Mouse (Mus musculus) R1 (cell line): ENCODE data around the gene Tmem121.
"Not testable (repeated sequence)": the region's sequence is repeated elsewhere in the genome, so short reads cannot be mapped to it uniquely, and the experiment has no call there.

ENCODE experiments used
- DNase-seq: peaks from one replicate; pipeline ENCODE4 v3.0.0-alpha.2; 2018; ENCODE audit warnings: low read depth, low spot score

The Tmem121 gene

DNA sequence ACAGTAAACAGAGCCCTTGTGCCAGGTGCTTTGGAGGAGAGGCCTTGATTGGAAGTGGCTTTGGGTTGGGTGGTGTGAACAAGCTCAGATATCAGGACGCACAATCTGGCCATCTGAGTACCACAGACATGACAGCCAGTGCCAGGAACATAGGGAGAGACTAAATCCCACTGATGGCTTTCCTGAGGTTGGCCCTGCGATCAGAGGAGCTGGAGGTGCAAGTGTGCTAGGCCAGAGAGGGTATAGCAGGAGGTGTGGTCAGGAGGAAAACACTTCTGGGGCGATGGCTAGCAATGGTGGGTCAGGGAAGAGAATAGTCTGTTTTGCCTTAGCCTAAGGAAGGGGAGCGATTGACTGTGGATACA, 1.3 kb downstream of the Tmem121 start:
- DNase-seq = no peak

DNA sequence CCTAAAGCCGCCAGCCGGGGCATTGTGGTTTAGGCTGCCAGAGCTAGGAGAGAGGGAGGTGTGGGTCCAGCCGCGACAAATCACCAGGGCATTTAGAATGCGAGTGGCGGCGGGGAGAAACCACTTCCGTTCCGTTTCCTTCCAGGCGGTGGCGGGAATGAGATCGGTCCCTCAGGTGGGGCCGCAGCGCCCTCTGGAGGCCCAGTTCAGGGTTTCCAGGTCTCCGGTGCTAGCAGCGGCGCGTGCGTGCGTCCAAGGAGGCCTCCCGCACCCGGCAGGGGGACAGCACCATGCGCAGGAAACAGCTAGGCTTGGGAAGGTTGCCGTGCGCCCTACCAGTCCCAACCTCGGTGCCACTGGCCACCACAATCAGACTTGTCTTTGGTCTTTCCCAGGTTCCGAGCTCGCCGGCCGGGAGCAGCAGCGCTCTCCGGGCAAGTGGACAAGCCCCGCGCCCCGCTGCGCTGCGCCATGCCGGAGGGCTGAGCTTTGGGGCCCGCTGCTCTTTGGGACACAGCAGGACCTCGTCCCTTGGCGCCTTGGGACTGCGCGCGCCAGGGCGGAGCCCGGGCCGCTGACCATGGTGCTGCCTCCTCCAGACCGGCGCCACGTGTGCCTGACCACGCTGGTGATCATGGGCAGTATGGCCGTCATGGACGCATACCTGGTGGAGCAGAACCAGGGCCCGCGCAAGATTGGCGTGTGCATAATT, 2.0 kb downstream of the Tmem121 start:
- DNase-seq = peak; percentile 86

- no peak for DNase-seq
Observed at GRCm38 (mm10) chr12:113188349-113189055, 2.8 kb downstream of the Tmem121 start.

- no peak for DNase-seq
Observed at GRCm38 (mm10) chr12:113193423-113193822, 7.7 kb downstream of the Tmem121 start.

DNA sequence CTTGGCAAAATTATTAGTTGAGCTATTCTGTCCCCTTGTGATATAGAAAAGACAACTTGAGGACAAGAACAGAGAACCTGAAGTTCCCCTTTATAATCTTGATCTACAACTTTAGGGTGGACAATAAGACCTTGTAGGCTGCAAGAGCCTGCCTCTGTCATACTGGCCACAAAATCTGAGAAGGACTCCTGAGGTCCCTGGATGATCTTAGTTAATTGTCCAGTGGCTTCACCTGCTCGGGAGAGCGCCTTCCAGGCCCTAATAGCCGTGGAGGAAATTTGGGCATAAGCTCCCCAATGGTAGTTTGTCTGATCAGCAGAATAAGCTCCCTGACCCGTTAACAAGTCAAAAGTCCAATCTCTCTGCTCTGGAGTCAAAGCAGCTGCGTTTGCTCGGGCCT, 13.4 kb downstream of the Tmem121 start:
- not testable (repeated sequence) for DNase-seq

DNA sequence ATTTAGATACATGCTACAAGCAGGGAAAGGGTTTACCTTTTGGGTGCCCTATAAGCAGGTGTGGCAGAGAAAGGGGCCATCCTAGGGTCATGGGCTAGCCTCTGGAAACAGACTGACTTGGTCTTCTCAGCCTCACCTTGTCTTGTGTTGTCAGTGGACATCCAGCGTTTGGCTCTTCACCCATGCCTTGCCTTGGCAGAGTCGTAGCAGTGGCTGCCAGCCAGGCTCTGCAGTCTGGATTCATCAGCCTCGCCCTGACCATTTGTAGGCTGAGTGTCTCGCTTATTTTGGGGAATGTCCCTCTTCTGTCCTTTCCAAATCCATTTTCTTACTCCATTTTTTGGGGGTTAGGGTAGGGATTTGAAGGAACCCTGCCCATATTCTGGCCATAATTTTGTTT, 15.6 kb downstream of the Tmem121 start:
- DNase-seq = no peak

DNA sequence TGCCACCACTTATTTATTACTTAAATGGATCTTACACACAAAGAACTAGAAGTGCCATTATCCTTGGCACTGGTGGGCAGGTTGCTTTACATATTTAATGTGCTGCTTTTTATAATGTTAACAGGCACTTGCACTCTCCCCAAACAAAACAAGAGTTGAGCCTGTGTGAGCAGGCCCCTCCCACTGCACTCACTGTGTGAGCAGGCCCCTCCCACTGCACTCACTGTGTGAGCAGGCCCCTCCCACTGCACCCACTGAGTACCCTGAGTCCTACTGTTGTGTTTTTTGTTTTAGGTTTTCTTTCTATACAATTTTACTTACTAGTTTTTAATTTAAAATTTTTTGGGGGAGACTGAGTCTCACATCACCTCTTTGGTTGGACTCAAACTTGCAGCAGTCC, 16.3 kb downstream of the Tmem121 start:
- peak; percentile 80 for DNase-seq

GRCm38 (mm10) chr12:113203522-113203921, 17.8 kb downstream of the Tmem121 start:
- DNase-seq = no peak

- DNase-seq = no peak
Observed at GRCm38 (mm10) chr12:113205251-113205942, 19.7 kb downstream of the Tmem121 start.

- DNase-seq = no peak
Observed at GRCm38 (mm10) chr12:113207737-113208136, 22.0 kb downstream of the Tmem121 start.

DNA sequence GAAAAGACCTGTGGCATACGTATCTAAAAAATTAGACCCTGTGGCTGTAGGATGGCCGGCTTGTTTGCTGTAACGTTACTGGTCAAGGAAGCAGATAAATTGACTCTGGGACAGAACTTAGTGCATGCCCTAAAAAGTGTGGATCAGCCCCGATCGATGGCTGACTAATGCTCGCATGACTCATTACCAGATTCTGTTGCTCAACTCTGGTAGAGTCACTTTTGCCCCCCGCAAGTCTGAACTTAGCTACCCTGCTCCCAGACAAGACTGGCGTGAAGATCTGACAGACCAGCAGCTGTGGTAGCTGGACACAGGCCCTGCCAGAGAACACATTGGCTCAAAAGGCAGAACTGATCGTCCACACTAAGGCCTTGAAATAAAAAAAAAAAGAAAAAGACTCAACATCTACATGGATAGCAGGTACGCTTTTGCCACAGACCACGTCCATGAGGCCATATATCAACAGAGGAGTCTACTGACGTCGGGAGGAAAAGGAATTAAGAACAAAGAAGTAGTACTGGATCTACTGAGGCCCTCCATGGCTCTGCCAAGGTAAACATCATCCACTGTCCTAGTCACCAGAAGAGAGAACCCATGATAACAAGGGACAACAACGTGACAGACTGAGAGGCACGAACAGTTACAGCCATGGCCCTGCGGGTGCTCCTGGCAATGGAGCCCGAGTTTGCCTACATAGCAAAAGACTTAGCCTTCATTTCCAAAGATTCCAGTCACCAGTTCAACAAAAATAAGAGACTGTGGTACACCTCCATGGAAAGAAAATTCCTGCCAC, 25.1 kb downstream of the Tmem121 start:
- no peak for DNase-seq

- DNase-seq = no peak
Observed at GRCm38 (mm10) chr12:113211772-113212171, 26.0 kb downstream of the Tmem121 start.

GRCm38 (mm10) chr12:113212326-113212924, 26.7 kb downstream of the Tmem121 start:
- no peak for DNase-seq

DNA sequence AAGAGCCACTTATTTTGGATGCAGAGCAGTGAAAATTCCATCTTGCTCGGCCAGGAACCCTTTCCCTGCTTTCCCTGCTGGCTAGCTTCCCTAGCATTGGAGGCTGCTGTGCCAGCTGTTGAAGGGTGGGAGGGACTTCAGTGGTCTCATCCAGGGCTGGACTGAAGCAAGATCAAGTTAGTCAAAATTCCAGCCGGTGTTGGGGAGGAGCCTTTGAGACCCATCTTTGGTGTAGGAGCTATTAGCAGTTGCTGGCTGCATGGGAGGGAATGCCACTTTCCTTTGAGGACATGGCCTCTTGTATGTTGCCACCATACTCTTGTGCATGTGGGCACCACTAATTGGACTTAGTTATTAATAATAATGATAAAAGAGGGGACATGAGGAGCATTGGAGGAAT, 27.5 kb downstream of the Tmem121 start:
- no peak for DNase-seq

DNA sequence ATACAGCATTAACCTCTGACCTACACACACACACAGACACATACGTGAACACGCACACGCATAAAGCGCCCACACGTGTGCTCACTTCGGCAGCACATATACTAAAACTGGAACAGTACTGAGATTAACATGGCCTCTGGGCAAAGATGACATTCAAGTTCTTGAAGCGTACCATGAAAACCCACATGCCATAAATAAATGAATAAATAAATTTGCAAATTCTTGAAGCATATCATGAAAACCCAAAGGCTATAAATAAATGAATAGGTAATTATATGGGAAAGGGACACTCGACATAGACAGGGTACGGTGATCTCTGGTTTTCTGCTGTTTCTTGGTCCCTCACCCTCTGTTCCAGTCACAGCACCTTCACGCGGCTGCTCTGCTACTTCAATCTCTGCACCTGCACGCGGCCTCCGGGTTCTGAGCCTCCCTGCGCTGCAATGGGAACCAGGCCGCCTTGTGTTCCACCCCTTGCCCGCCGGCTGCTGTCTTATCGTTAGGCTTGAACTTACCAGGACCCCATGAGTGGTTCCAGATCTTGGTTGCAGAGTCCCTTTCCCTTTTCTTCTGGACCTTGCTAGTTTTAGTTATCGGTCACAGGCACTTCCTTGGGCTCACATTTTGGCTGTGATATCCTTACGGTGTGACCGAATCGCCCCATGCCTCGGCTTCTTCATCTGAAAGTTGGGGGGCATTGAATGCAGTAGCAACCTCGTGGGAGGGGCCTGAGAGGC, 28.5 kb downstream of the Tmem121 start:
- DNase-seq = no peak

DNA sequence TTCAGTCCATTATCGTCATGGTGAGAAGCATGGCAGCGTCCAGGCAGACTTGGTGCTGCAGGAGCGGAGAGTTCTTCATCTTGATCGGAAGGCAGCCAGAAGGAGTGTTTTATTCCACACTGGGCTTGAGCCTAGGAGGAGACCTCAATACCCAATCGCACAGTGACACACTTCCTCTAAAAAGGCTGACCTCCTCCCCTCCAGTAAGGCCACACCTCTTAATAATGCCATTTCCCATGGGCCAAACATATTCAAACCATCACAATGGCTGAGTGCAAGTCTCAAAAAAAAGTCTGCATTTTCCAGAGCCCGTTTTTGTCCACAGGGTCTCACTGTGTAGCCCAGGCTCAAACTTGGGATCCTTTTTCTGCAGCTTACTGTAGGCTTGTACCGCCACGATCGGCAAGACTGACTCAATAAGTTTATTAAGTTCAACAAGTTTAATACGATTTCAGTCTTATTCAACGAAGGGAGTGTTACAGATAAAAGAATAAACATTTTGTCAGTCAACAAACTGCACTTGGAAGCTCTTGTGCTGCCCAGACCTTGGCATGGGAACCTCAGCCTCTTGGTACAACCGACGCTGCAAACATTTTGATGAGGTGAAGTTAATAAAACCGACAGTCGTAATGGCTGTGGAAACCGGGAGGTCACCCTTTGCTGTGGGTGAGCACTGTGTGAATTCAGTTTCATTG, 29.4 kb downstream of the Tmem121 start:
- DNase-seq = no peak

- DNase-seq = peak; percentile 55
Observed at GRCm38 (mm10) chr12:113215667-113216346, 30.1 kb downstream of the Tmem121 start.

DNA sequence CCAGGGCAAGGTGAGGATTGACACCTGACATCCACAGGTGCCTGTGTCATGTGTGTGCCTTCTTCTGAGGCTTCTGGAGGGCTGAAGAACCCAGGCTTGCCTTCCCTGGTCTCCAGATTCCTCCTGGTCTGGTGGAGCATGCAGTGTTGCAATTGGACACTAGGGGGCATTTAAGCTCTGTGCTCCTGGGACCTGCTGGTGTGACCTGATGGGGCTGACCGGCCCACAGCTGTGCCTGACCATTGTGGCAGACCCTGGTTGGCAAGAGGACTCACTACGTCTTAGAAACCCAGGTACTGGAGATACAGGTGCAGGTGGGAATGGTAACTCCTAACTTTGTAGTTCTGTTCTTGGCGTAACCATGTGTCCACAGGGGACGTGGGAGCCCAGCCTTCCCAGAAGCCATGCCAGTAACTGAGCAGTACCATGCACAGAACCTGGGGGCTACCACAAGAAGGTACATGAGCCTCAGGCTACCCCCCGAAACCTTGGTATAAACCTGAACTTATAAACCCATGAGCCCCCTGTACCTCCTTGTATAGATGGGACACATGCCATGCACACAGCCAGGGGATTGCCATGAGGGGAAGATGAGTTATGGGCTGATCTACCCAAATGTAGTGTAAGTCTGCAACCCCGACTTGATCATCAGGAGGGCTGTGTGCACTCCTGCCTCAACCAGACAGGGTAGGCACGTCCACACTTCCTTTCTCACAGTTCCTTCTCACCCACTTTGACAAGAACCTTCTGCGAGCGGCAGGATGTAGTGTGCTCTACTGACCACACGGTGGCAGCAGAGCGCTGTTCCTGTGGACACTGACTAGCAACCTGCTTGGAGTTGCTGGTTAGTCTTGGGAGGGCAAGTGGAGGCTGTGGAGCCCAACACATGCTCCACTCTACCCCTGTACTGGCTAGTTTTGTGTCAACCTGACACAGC, 31.8 kb downstream of the Tmem121 start:
- DNase-seq = peak; percentile 88
